Mouse (Mus musculus): Measurements from ENCODE around the gene Adgrg5. TPM values are rescaled to one million over a fixed set of nuclear protein-coding genes. Genes with fewer than 3 reads are reported as not detected.

Adgrg5 gene
- total RNA-seq, 1 experiment from 2014 or later = 4.2 TPM

DNA sequence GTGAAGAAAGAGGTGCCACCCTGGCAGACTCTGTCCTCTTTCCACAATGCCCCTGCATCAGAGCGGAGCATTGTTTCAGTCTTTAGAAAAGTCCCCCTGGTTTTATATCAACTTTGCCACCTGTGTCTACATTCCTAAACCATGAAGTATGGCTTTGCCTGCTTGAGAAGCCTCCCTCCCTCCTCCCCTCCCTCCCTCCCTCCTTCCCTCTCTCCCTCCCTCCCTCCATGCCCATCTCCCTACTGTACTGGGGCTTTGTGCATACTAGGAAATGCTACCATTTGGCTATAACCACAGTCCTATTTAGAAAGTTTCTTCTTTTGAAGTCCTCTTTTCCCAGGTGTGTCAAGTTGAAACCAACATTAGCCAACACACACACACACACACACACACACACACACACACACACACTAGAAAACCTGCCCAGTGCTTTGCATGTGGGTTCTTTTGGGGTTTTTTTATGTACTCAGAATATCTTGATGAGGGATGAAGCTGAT, 32.6 kb downstream of the Adgrg5 start:
- no peak for ATAC-seq (ENCODE audit: extremely low read depth, insufficient number of reproducible peaks, low FRiP score, poor library complexity, severe bottlenecking)

DNA sequence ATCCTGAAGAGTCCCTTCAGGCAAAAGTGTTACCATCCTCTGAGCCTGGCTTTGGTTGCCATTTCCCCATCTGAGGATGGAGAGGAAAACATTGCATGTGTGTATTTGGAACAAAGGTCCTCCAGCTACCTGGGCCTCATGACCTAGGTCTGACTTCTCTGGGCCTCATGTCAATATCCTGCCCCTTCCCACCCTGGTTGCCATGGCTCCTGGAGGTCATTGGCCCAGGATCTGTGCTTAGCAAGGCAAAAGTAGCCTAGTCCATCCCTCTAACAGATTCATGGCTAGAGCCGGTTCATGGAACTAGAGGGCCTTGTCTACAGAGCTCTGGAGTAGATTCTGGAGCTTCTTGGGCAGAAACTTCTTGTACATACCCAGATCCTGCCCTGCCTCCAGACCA, 38.7 kb downstream of the Adgrg5 start:
- no peak for ATAC-seq (ENCODE audit: extremely low read depth, insufficient number of reproducible peaks, low FRiP score, poor library complexity, severe bottlenecking)

DNA sequence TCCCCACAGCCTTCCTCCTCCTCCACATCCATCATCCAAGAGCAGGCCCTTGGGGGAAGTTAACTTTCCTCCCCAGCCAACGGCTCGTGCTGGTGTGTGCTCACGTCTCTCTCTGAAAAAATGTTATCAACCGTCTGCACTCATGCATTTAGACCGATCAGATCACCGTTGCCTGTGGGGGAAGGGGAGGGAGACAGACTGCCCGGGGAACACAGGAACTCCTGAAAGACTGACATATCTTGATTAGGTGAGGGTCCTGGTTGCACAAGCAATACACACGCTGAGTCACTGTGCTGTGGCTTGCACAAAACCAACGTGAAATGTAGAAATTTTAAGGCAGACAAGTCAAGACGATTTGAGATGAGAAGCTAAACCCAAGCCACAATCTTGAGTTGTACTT, 41.3 kb downstream of the Adgrg5 start:
- 0 out of 2 replicates have a peak, but pooled peaks have one; percentile 24 for ATAC-seq (ENCODE audit: extremely low read depth, insufficient number of reproducible peaks, low FRiP score, poor library complexity, severe bottlenecking)

- ATAC-seq (ENCODE audit: extremely low read depth, insufficient number of reproducible peaks, low FRiP score, poor library complexity, severe bottlenecking) = peak; percentile 66
Observed at GRCm38 (mm10) chr8:94966578-94966977, 43.1 kb downstream of the Adgrg5 start.

- no peak for ATAC-seq (ENCODE audit: extremely low read depth, insufficient number of reproducible peaks, low FRiP score, poor library complexity, severe bottlenecking)
Observed at GRCm38 (mm10) chr8:94967071-94967470, 43.6 kb downstream of the Adgrg5 start.

GRCm38 (mm10) chr8:94967554-94967953, 44.1 kb downstream of the Adgrg5 start:
- ATAC-seq (ENCODE audit: extremely low read depth, insufficient number of reproducible peaks, low FRiP score, poor library complexity, severe bottlenecking) = no peak

GRCm38 (mm10) chr8:94973270-94973669, 49.8 kb downstream of the Adgrg5 start:
- no peak for ATAC-seq (ENCODE audit: extremely low read depth, insufficient number of reproducible peaks, low FRiP score, poor library complexity, severe bottlenecking)

- ATAC-seq (ENCODE audit: extremely low read depth, insufficient number of reproducible peaks, low FRiP score, poor library complexity, severe bottlenecking) = no peak
Observed at GRCm38 (mm10) chr8:94973786-94974185, 50.3 kb downstream of the Adgrg5 start.

GRCm38 (mm10) chr8:94974467-94975165, 51.1 kb downstream of the Adgrg5 start, which contains the start of gene Adgrg1:
Gene Adgrg1, plus strand, starts transcription at chr8:94974751.
- ATAC-seq (ENCODE audit: extremely low read depth, insufficient number of reproducible peaks, low FRiP score, poor library complexity, severe bottlenecking) = no peak

- ATAC-seq (ENCODE audit: extremely low read depth, insufficient number of reproducible peaks, low FRiP score, poor library complexity, severe bottlenecking) = peak; percentile 14; the same call in 1 of the 2 replicates
Observed at GRCm38 (mm10) chr8:94976651-94977417, 53.3 kb downstream of the Adgrg5 start.

GRCm38 (mm10) chr8:94978131-94978530, 54.6 kb downstream of the Adgrg5 start:
- no peak for ATAC-seq (ENCODE audit: extremely low read depth, insufficient number of reproducible peaks, low FRiP score, poor library complexity, severe bottlenecking)

- ATAC-seq (ENCODE audit: extremely low read depth, insufficient number of reproducible peaks, low FRiP score, poor library complexity, severe bottlenecking) = no peak
Observed at GRCm38 (mm10) chr8:94978593-94979319, 55.3 kb downstream of the Adgrg5 start.

- no peak for ATAC-seq (ENCODE audit: extremely low read depth, insufficient number of reproducible peaks, low FRiP score, poor library complexity, severe bottlenecking)
Observed at GRCm38 (mm10) chr8:94980176-94980575, 56.7 kb downstream of the Adgrg5 start.

DNA sequence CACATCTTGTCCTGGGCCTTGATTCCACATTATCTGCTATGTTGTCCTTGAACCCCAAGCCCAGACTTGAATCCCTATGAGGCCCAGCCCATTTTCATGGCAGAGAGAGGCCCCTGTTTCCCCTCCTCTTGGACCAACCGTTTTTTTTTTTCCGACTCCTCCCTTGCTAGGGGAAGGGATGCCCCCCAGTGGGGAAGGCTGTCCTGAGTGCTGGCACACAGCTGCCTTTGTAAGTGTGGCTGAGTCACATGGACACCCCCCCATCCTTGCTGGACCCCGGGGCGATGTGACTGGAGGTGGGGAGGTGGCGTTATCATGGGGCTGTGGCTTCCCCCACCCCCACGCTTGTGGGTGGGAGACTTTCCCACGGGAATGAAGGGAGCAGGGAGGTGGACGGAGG, 57.5 kb downstream of the Adgrg5 start:
- no peak for ATAC-seq (ENCODE audit: extremely low read depth, insufficient number of reproducible peaks, low FRiP score, poor library complexity, severe bottlenecking)

GRCm38 (mm10) chr8:94981848-94982247, 58.4 kb downstream of the Adgrg5 start:
- no peak for ATAC-seq (ENCODE audit: extremely low read depth, insufficient number of reproducible peaks, low FRiP score, poor library complexity, severe bottlenecking)

DNA sequence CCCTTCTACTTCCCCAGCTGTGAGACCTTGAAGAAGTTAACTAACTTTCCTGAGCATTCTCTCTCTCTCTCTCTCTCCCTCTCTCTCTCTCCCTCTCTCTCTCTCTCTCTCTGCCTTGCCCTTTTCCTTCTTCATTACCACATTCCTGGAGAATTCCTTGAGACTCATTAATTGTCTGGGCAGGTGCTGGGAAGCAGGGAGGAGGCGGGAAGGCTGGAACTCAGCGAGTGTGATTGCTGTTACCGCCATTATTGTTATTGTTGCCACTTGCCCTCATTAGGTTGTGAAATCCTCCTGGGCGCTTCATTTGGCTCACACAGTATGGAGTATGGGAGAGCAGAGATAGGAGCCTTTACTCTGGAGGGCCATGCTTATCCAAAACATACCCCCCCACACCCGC, 59.7 kb downstream of the Adgrg5 start:
- ATAC-seq (ENCODE audit: extremely low read depth, insufficient number of reproducible peaks, low FRiP score, poor library complexity, severe bottlenecking) = no peak

- no peak for ATAC-seq (ENCODE audit: extremely low read depth, insufficient number of reproducible peaks, low FRiP score, poor library complexity, severe bottlenecking)
Observed at GRCm38 (mm10) chr8:94983881-94984516, 60.5 kb downstream of the Adgrg5 start.

DNA sequence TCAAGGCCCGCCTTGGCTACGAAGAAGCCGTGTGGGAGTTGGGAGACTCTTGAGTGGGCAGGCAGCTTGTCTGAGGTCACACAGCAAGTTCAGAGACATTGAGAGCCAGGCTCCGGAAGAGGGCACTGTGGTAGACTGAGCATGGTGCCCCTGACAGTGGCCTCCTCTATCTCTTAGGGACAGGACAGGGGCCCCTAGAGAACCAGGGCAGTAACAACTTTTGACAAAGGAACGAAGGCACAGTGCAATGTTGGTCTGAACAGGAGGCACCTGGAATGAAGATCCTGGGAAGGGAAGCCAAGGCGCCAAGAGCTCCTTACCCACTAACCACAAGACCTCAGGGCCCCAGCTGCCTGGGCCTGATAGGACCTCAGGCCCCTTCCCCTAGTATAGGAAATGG, 61.5 kb downstream of the Adgrg5 start:
- ATAC-seq (ENCODE audit: extremely low read depth, insufficient number of reproducible peaks, low FRiP score, poor library complexity, severe bottlenecking) = peak; percentile 26; the same call in 1 of the 2 replicates

- ATAC-seq (ENCODE audit: extremely low read depth, insufficient number of reproducible peaks, low FRiP score, poor library complexity, severe bottlenecking) = peak; percentile 3; the same call in 1 of the 2 replicates
Observed at GRCm38 (mm10) chr8:94986676-94987075, 63.2 kb downstream of the Adgrg5 start.
